Mouse (Mus musculus) hindbrain, embryonic 13.5 days (tissue): ENCODE data around the gene Id1. TPM values are rescaled to one million over a fixed set of nuclear protein-coding genes. Genes with fewer than 3 reads are reported as not detected.
A peak's percentile ranks its signal among the peaks of the same experiment; 100 is the strongest.

Experiments
- ATAC-seq: fragments of 200-750 bp; cut with Nextera tagmentation; 2 replicates; pipeline ENCODE4 v1.8.0; 2017; ENCODE audit warnings: moderate TSS enrichment; ENCODE audit not compliant: low FRiP score
- H3K27ac ChIP-seq: fragments of 300-500 bp; sonication (generic); 2 replicates; pipeline ENCODE4 v1.5.1; 2015; ENCODE audit warnings: inconsistent platforms, mild to moderate bottlenecking, moderate library complexity
- H3K27me3 ChIP-seq: fragments of 300-500 bp; sonication (generic); 2 replicates; pipeline ENCODE4 v1.6.1; 2015; ENCODE audit warnings: mild to moderate bottlenecking, inconsistent platforms
- H3K36me3 ChIP-seq: fragments of 300-500 bp; sonication (generic); 2 replicates; pipeline ENCODE4 v1.6.1; 2015; ENCODE audit warnings: mild to moderate bottlenecking, inconsistent platforms
- H3K4me1 ChIP-seq: fragments of 300-500 bp; sonication (generic); replicated peaks from 2 replicates; pipeline ENCODE4 v1.6.1; 2015; ENCODE audit warnings: inconsistent platforms
- H3K4me2 ChIP-seq: fragments of 300-500 bp; sonication (generic); 2 replicates; pipeline ENCODE4 v1.6.1; 2015; ENCODE audit warnings: inconsistent platforms, mild to moderate bottlenecking, moderate library complexity
- H3K4me3 ChIP-seq: fragments of 300-500 bp; sonication (generic); 2 replicates; pipeline ENCODE4 v1.5.1; 2015; ENCODE audit warnings: mild to moderate bottlenecking, inconsistent platforms
- H3K9ac ChIP-seq: fragments of 300-500 bp; sonication (generic); 2 replicates; pipeline ENCODE4 v1.6.1; 2015; ENCODE audit warnings: mild to moderate bottlenecking, inconsistent platforms
- H3K9me3 ChIP-seq: fragments of 300-500 bp; sonication (generic); 2 replicates; pipeline ENCODE4 v1.6.1; 2016; ENCODE audit warnings: inconsistent platforms
- WGBS: fragments of 180-500 bp; shearing (Covaris S2); methylation state at CpG from one replicate; pipeline ENCODE4 v1.1.7; 2015; 5-methylcytosine and 5-hydroxymethylcytosine counted together
- polyA plus RNA-seq: library from polyadenylated mRNA; unstranded; fragments of >200 nt; fragmentation: Nextera tagmentation; extraction: Ambion mirVana; gene quantifications from 2 replicates; pipeline ENCODE4 v1.2.1, GENCODE M21; 2015

Id1 gene
- polyA plus RNA-seq: 68.7 and 87.0 TPM in 2 replicates

GRCm38 (mm10) chr2:152736090-152736601 lies at the start of gene Id1:
TSS of gene Id1 (plus strand) at chr2:152736251.
- ATAC-seq: peak; percentile 60

GRCm38 (mm10) chr2:152686399-152686798 lies 49.7 kb upstream of the Id1 start:
- H3K4me1 ChIP-seq: peaks cover 21% of the 10 kb centered on the region
- H3K36me3 ChIP-seq: peaks cover 97% of the 10 kb centered on the region
- no peaks in the 10 kb centered on the region for H3K27me3 ChIP-seq
- 64% methylated on average over 12 of the region's 12 CpGs for WGBS
- peak overlapping the region; percentile 61 for H3K27ac ChIP-seq
- H3K4me3 ChIP-seq: peak overlapping the region; percentile 13
- H3K9ac ChIP-seq: peak overlapping the region; percentile 40; the same call in 1 of the 2 replicates
- ATAC-seq: peak; percentile 37
- peak overlapping the region; percentile 35 for H3K4me2 ChIP-seq
- no peaks in the 10 kb centered on the region for H3K9me3 ChIP-seq

More at GRCm38 (mm10) chr2:152736090-152736601, at the start of gene Id1:
- peak within 1 kb of the TSS; percentile 79 for H3K9ac ChIP-seq
- no peaks in the 10 kb centered on the region for H3K36me3 ChIP-seq
- peak within 1 kb of the TSS; percentile 85 for H3K27ac ChIP-seq
- H3K4me3 ChIP-seq: peak within 1 kb of the TSS; percentile 58
- peaks cover 63% of the 10 kb centered on the region for H3K4me1 ChIP-seq
- peak within 1 kb of the TSS; percentile 91 for H3K4me2 ChIP-seq
- WGBS: under 1% methylated on average over 28 of the region's 28 CpGs
- H3K27me3 ChIP-seq: no peaks in the 10 kb centered on the region
- no peaks in the 10 kb centered on the region for H3K9me3 ChIP-seq

- peak within 1 kb of the TSS; percentile 66 for H3K27ac ChIP-seq
- H3K4me3 ChIP-seq: peak within 1 kb of the TSS; percentile 46
- H3K27me3 ChIP-seq: no peaks in the 10 kb centered on the region
- H3K9ac ChIP-seq: peak within 1 kb of the TSS; percentile 68
- H3K9me3 ChIP-seq: no peaks in the 10 kb centered on the region
- H3K4me2 ChIP-seq: peak within 1 kb of the TSS; percentile 73
- 48% methylated on average over 45 of the region's 45 CpGs for WGBS
- H3K36me3 ChIP-seq: peaks cover 95% of the 10 kb centered on the region
- ATAC-seq: peak; percentile 96
- H3K4me1 ChIP-seq: peaks cover 21% of the 10 kb centered on the region
Measured at GRCm38 (mm10) chr2:152686806-152687267, 49.2 kb upstream of the Id1 start, which contains the start of gene Mcts2. TSS of gene Mcts2 (plus strand) at chr2:152687035.

GRCm38 (mm10) chr2:152691564-152692217 lies 44.4 kb upstream of the Id1 start:
- Histone ChIP-seq H3K36me3 (peaks cover 67% of the 10 kb centered on the region), H3K27me3 (no peaks in the 10 kb centered on the region), H3K4me2 (no peak overlapping the region), H3K4me1 (peaks cover 31% of the 10 kb centered on the region), H3K4me3 (no peak overlapping the region), H3K9me3 (no peaks in the 10 kb centered on the region), H3K27ac (peak overlapping the region; percentile 48; the same call in 1 of the 2 replicates), H3K9ac (peak overlapping the region; percentile 49; the same call in 1 of the 2 replicates)
- ATAC-seq: no peak
- 83% methylated on average over 7 of the region's 7 CpGs for WGBS

GRCm38 (mm10) chr2:152693233-152693632 lies 42.8 kb upstream of the Id1 start:
- peaks cover 64% of the 10 kb centered on the region for H3K36me3 ChIP-seq
- H3K4me1 ChIP-seq: peaks cover 27% of the 10 kb centered on the region
- peak overlapping the region; percentile 46 for H3K4me2 ChIP-seq
- H3K4me3 ChIP-seq: peak overlapping the region; percentile 26
- peak overlapping the region; percentile 66 for H3K27ac ChIP-seq
- WGBS: 20% methylated on average over 9 of the region's 9 CpGs
- peak overlapping the region; percentile 46; the same call in 1 of the 2 replicates for H3K9ac ChIP-seq
- no peak for ATAC-seq
- H3K9me3 ChIP-seq: no peaks in the 10 kb centered on the region
- no peaks in the 10 kb centered on the region for H3K27me3 ChIP-seq

- Histone ChIP-seq H3K27me3 (no peaks in the 10 kb centered on the region), H3K27ac (peak overlapping the region; percentile 66), H3K4me3 (peak overlapping the region; percentile 26), H3K9ac (peak overlapping the region; percentile 46; the same call in 1 of the 2 replicates), H3K4me2 (peak overlapping the region; percentile 46), H3K36me3 (peaks cover 64% of the 10 kb centered on the region), H3K4me1 (peaks cover 22% of the 10 kb centered on the region), H3K9me3 (no peaks in the 10 kb centered on the region)
- WGBS: 91% methylated on average over 13 of the region's 13 CpGs
- no peak for ATAC-seq
Measured at GRCm38 (mm10) chr2:152693735-152694134, 42.3 kb upstream of the Id1 start.

- Histone ChIP-seq H3K36me3 (peaks cover 64% of the 10 kb centered on the region), H3K27ac (no peak overlapping the region), H3K4me3 (no peak overlapping the region), H3K9me3 (no peaks in the 10 kb centered on the region), H3K4me1 (peaks cover 17% of the 10 kb centered on the region), H3K4me2 (no peak overlapping the region), H3K27me3 (no peaks in the 10 kb centered on the region), H3K9ac (no peak overlapping the region)
- WGBS: 87% methylated on average over 7 of the region's 7 CpGs
- ATAC-seq: no peak
Measured at GRCm38 (mm10) chr2:152694708-152695107, 41.3 kb upstream of the Id1 start.

GRCm38 (mm10) chr2:152696016-152696415 lies 40.0 kb upstream of the Id1 start:
- WGBS: 73% methylated on average over 10 of the region's 10 CpGs
- no peaks in the 10 kb centered on the region for H3K9me3 ChIP-seq
- no peak overlapping the region for H3K4me2 ChIP-seq
- peak overlapping the region; percentile 67 for H3K9ac ChIP-seq
- no peak for ATAC-seq
- peaks cover 65% of the 10 kb centered on the region for H3K36me3 ChIP-seq
- no peaks in the 10 kb centered on the region for H3K27me3 ChIP-seq
- H3K4me3 ChIP-seq: no peak overlapping the region
- H3K27ac ChIP-seq: peak overlapping the region; percentile 72; the same call in 1 of the 2 replicates
- H3K4me1 ChIP-seq: peaks cover 17% of the 10 kb centered on the region

- H3K9ac ChIP-seq: peak overlapping the region; percentile 67
- 42% methylated on average over 20 of the region's 20 CpGs for WGBS
- H3K4me1 ChIP-seq: peaks cover 17% of the 10 kb centered on the region
- H3K4me2 ChIP-seq: no peak overlapping the region
- no peak overlapping the region for H3K4me3 ChIP-seq
- H3K27me3 ChIP-seq: no peaks in the 10 kb centered on the region
- H3K9me3 ChIP-seq: no peaks in the 10 kb centered on the region
- peak; percentile 49 for ATAC-seq
- H3K27ac ChIP-seq: peak overlapping the region; percentile 72
- H3K36me3 ChIP-seq: peaks cover 68% of the 10 kb centered on the region
Measured at GRCm38 (mm10) chr2:152696476-152697164, 39.4 kb upstream of the Id1 start.

- Histone ChIP-seq H3K4me2 (no peak overlapping the region), H3K36me3 (peaks cover 96% of the 10 kb centered on the region), H3K9me3 (no peaks in the 10 kb centered on the region), H3K9ac (no peak overlapping the region), H3K27me3 (no peaks in the 10 kb centered on the region), H3K27ac (no peak overlapping the region), H3K4me3 (no peak overlapping the region), H3K4me1 (peaks cover 15% of the 10 kb centered on the region)
- ATAC-seq: no peak
- 97% methylated on average over 10 of the region's 10 CpGs for WGBS
Measured at GRCm38 (mm10) chr2:152700138-152700537, 35.9 kb upstream of the Id1 start.

GRCm38 (mm10) chr2:152700725-152701124 lies 35.3 kb upstream of the Id1 start:
- Histone ChIP-seq H3K9me3 (no peaks in the 10 kb centered on the region), H3K36me3 (peaks cover 96% of the 10 kb centered on the region), H3K27ac (no peak overlapping the region), H3K9ac (no peak overlapping the region), H3K4me3 (no peak overlapping the region), H3K4me1 (peaks cover 21% of the 10 kb centered on the region), H3K4me2 (no peak overlapping the region), H3K27me3 (no peaks in the 10 kb centered on the region)
- no peak for ATAC-seq
- 96% methylated on average over 8 of the region's 8 CpGs for WGBS

GRCm38 (mm10) chr2:152703596-152704255 lies 32.3 kb upstream of the Id1 start:
- H3K36me3 ChIP-seq: peaks cover 80% of the 10 kb centered on the region
- H3K4me2 ChIP-seq: no peak overlapping the region
- H3K27me3 ChIP-seq: no peaks in the 10 kb centered on the region
- no peak overlapping the region for H3K4me3 ChIP-seq
- no peak for ATAC-seq
- no peaks in the 10 kb centered on the region for H3K9me3 ChIP-seq
- 0 out of 2 replicates have a peak overlapping the region, but pooled peaks have one; percentile 25 for H3K9ac ChIP-seq
- H3K27ac ChIP-seq: peak overlapping the region; percentile 55; the same call in 1 of the 2 replicates
- peaks cover 36% of the 10 kb centered on the region for H3K4me1 ChIP-seq
- 93% methylated on average over 21 of the region's 21 CpGs for WGBS
